Mouse (Mus musculus) urinary bladder, postnatal 36 days (tissue): ENCODE measurements at regions not wholly inside any gene's neighbourhood (a gene's known extent, or its start where the extent isn't known, plus 50 kb on each side); places are given as distances from the start of the nearest gene placed in this dataset.
A peak's percentile ranks its signal among the peaks of the same experiment; 100 is the strongest.

Source experiments
- DNase-seq, 2 experiments: peaks; one replicate each; pipeline ENCODE4 v3.0.0; 2022; ENCODE audit warnings: low spot score in 2 of 2, mixed read lengths in 1 of 2

DNA sequence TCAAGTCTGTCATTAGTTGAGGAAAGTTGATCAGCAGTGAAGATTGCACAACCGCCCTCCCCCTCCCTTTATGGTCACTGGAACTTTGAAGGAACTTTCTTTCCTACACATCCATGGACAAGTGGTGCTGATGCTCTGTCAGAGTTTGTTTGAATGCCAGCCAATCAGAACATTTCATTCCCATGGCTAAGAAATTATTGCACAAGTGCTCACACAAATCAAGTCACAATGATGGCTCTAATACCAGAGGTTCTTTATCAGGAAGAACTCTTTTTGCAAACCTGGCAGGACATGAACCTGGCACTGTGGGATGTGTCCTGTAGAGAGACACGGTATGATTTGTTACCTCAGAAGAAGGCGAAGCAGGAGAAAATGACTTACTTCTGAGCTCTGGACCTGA is 54.3 kb upstream of the Spry2 start:
- peak in 1 of 2 experiments; percentile 42 for DNase-seq

DNA sequence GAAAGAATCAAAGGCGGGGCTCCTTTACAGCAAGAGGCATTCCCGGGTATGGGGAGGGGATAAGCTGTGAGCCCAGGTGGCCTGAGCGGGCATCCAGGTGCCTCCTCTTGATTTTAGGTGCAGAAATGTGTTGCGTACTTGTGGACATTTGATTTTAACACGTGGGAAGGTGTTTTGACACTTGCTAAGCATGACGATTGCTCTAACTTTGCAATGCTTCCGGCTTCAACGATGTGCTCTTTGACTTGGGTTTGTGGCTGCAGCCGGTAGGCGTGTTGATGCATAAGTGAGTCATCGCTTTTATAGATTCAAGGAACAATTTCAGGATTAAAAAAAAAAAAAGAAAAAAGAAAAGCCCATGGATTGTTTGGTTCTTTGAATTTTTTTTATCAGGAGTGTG is 58.5 kb upstream of the Spry2 start:
- no peak for DNase-seq

DNA sequence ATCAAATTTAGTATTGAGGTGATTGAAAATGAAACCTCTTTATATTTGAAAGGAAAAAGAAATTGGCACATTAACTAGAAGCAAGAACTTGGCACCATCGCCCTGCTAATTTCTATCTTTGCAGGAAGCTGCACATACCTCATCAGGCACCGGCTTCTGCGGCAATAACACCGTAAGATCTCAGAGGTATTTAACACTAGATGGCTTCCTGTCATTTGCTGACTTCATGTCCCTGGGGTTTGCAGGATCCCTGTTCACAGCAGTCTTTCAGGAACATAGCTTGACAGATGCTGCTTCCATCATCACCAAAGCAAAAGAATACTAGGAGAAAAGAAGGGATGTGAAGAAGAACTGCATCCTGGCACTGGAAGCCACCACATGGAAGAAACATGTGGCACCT is 60.2 kb upstream of the Spry2 start:
- no peak for DNase-seq

DNA sequence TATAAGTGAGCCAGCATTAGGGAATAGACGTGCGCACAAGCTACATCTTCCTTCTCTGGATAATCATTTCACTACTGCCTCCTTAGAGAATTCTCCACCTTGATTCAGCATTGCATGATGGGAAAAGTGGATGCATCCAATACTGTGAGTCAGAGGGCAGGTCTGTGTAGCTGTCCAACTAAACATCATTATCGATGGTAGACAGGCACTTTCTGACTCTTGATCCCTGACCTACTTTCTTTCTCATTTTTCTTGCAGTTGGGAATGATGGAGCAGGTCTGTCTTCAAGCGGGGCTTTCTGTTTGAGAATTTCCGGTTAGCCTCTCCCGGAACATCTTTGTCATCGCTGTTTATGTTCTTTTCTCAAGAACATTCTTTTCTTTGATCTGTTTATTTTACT is 61.4 kb upstream of the Spry2 start:
- peak in 1 of 2 experiments; percentile 3 for DNase-seq

DNA sequence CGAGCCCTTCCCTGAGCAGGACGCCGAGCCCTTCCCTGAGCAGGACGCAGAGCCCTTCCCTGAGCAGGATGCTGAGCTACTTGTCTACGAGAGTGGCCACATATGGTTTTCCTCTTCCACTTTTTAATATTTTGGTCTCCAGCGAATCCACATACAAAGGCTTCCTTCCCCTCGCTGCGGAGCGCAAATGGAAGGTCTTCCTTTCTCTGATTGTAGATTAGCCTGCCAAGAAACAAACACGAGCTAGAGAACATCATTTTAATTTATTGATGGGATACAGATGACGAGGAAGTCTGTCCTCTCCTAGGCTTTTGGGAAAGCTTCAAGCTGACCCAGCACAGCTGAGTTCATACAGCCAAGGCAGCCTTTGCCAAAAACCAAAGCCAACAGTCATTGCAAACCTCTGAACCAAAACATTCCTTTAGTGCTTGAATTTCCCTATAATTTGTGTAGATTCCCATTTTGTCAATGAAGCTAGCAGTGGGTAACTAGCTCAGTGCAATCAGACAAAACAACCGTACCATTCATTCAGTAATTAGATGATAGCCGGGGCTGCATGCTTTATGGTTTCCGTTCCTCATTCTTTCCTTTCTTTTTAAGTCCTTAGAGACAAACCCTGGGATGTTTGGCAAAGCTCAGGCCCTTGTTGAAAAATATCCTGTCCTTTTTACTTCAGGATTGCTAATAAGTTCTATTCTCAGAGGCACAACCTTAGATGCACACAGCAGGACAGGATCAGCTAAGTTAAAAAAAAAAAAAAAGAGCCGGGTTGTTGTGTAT is 83.1 kb upstream of the Spry2 start:
- DNase-seq, result peak in 1 of 2 experiments; percentile 38

DNA sequence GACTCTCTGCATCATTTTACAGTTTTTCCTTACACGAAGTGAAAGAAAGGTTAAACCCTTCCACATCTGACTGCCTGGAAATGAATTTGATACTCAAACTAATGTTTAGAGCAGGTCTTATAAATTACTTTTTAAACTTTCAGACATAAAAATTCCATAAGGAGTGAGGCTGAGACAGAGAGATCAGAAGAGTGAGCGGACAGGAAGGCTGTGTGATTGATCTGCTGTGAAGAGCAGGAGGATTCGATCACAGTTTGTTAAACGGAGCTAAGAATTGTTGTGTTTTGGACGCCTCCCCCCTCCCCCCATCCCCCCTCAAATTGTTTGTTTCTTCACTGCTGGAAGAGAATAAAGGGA is 83.7 kb upstream of the Spry2 start:
- no peak for DNase-seq

DNA sequence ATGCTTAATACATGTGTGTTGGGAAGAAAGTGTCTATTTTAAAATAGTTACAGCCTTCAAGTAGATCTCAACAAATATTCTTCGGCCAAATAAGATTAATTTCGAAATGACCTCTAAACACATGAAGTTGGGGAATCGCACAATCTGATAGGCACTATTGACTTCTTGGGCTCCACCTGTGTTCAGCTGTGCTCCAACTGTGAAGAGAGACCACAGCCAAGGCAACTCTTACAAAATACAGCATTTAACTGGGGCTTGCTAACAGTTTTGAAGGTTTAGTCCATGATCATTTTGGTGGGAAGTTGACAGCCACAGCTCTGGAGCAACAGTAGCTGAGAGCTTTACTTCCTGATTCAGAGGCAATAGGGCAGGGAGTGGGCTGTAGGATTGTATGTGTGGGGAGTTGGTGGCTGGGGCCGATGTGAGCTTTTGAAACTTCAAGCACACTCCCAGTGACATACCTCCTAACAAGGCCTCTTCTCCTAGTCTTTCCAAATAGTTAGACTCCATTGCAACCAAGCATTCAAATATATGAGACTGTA is 90.8 kb upstream of the Spry2 start:
- DNase-seq, result no peak

DNA sequence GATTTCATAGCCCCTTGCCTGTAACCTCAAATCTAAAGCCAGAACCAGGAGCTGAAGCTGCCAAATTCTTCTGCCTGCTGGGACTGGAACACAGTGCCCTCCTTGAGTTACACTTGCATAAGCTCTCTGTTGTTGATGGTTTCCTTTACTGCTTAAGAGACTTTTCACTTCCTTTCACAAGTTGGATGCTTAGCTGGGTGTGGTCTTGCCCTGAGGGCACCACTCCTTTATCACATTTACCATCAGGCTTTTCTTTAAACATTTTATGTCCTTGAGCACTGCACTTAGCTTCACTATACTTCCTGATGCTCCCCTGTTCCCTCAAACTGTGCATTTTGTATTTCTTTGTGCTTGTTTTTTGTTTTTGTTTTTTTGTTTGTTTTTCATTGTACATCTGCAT is 92.1 kb upstream of the Spry2 start:
- no peak for DNase-seq

DNA sequence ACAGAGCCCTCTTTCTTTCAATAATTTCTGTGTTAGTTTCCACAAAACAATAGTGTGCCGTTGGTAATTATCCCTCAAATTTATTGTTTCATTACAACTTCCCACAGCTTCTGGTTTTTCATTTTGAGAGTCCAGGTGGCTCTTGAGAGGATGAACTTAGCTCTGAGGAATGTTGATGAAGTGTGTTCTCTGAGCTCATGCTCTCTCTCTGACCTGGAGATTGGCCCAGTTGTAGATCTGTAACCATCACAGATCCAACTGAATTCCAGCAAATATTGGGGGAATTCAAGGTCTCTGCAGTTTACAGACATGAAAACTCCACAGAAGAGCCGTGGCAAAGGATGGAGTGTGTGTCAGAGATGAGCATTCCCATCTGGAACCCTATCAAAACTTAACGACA is 96.5 kb upstream of the Spry2 start:
- no peak for DNase-seq

DNA sequence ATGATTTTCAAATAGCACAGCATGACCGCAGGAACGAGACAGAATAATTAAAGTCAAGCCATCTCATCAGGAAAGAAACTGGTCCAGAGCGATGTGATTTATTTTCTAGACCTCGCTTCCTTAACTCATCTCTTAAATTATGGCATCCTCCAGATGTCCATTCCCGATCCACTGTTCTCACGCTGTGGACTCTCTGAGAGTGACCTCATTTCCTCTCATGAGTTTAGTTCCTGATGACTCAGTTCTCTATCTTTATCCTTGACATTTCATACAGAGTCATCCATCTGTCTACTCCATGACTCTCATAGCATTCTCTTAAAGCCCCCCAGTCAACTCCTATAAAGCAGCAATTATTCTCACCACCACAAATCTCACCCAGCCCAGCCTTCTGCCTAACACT is 103.2 kb upstream of the Spry2 start:
- DNase-seq, result no peak

DNA sequence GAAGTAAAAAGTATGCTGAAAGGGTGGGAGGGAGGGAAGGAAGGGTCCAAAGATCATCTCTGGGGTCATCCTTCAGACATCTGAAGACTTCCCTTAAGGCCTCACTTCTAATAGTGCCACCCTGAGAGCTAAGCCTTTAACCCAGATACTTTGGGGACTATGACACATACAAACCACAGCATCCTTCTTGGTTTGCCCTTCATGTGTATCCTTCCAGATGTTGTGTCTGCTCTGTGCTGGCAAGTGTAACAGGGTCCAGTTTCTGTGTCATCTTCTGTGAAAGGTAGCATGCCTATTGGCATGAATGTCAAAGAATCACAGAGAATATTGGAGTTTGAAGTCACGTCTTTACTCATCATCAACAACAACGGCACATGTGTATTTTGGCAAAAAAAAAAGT is 98.2 kb upstream of the Trim52 start:
- DNase-seq, result no peak

DNA sequence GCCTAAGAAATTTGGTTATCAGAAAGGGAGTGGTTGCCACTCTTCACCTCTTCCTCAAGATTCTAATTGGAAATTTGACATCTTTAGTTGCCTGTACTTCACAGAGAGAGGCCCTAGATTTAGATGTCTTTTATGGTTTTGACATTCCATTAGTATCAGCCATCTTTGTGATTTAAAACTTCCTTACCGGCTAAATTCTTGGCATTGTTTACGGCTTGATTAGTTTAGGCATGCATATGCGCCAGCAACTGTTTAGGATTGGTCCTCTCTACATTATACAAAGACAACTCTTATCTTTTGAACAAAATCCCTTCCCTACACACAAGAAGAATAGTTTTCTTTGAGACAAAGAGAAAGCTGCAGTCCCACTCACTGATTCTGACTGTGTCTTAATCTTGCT is 97.0 kb upstream of the Trim52 start:
- DNase-seq, result no peak

DNA sequence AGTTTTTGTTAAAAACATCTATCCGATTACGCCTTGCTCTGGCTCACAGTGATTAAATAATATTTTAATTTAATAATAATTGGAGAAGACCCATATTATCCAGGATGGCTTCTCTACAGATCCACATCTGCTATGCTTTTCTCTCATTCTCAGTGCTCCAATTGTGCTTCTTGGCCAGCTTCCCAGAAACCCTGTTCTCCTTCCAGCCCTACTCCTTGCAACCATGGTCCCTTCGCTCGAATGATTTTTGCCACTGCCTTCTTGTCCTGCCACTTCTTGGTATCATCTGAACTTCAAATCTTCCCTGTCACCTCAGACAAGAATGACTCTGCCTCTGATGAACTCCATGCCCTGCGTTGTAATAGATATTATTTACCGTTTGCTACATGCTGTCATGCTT is 95.0 kb upstream of the Trim52 start:
- DNase-seq, result no peak

DNA sequence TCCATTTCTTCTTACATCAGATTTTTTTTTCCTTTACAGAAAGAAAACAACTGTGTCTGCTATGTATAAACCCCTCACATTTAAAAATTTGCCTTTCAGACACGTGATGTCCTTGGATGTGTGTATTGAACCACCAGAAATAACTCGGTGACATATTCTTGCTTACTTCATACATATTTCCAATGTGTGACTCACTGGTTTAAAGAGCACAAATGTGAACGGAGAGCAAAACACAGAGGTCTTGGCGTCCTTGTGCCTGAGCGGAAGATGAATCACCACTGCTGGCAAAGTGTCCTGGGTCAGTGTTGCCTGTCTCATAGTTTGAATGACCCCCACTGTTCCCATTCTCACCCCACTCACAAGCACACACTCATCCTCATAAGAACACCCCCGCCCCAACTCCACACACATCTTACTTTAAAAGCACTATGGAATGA is 94.0 kb upstream of the Trim52 start:
- peak; percentile 26 to 39 for DNase-seq

DNA sequence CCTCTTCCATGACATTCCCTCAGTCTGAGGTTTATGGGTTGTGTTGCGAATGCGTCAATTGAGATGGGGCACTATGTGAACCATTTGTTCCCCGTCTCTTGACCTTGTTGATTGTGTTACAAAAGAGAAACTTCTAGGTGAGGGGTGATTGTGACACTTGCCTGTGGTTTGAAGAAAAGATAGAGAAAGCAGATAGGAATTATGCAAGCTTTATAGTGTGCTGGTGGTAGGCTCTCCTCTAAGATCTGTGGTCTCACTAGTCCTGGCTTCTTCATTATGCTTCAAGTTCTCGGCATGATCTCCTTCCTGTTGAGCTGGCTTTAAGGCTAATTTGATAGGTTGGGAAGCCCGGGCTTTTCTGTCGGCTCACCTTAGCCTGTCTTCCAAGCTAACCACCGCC is 83.2 kb upstream of the Trim52 start:
- DNase-seq, result no peak

DNA sequence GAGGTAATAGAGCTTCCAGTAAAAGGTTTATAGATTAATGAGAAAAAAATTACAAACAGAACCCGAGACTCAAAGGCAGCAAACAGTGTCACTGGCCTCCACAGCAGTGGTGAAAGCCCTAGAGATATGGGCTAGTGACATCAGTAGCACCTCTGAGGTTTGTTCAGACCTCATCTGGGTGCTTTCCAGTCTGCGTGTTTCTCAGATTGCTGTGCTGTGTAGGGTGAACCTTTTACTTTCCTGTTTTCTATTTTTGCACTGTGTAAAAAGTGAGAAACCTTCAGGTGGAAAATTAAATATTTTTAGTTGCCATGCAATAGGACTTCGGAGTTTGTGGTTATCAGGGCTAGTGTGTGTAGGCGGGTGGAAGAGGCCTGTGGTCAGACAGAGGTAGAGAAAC is 79.2 kb upstream of the Trim52 start:
- no peak for DNase-seq

DNA sequence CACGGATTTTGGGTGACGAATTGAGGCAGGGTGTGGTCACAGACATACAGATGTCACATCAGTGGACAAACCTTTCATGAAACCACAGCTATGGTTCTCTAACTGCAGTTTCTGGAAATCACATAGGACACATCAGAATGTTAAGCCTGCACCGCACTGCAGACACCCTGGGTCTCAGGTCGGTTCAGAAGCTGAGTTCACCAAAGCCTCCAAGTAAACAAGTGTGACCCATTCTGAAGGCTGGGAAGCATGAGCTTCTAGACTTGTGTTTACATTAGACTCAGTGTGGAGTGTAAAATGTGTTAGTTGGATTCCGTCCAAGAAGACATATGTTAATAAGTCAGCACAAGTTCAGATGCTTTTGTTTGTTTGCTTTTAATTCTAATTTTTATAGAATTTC is 78.3 kb upstream of the Trim52 start:
- no peak for DNase-seq

DNA sequence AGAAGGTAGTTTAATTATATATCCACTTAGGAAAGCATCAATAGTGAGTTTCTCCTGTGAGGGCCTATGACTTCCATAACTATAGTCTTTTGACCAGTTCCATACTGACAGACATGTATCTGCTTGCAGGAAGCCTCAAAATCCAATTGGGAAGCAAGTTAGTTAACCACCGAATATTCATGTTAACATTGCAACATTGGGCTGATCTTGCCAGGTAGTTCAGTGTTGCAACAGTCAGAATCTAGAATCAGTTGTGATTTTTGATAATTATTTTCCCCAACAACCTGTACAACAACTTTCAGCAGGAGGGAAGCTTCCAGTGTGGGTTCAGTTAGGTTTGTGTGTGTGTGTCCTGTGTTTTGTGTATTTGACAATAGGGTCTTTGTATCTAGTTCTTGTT is 74.9 kb upstream of the Trim52 start:
- DNase-seq, result no peak

DNA sequence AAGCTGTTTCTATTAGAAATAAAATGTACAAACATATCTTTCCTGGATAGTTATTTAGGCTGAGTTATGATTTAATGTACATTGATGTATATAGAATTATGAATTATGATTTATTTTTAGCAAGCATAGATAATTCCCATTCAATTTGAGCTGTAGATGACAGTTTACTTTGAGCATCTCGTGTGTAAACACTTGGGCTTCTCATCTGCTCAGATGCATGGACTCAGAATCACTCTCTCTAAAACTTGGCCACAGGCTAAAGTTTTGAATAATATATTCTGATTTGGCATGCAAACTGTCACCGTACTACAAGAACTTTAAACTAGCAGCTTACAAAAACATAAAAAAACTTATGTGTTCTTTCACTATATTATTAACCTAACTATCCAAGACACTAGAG is 72.2 kb upstream of the Trim52 start:
- no peak for DNase-seq

DNA sequence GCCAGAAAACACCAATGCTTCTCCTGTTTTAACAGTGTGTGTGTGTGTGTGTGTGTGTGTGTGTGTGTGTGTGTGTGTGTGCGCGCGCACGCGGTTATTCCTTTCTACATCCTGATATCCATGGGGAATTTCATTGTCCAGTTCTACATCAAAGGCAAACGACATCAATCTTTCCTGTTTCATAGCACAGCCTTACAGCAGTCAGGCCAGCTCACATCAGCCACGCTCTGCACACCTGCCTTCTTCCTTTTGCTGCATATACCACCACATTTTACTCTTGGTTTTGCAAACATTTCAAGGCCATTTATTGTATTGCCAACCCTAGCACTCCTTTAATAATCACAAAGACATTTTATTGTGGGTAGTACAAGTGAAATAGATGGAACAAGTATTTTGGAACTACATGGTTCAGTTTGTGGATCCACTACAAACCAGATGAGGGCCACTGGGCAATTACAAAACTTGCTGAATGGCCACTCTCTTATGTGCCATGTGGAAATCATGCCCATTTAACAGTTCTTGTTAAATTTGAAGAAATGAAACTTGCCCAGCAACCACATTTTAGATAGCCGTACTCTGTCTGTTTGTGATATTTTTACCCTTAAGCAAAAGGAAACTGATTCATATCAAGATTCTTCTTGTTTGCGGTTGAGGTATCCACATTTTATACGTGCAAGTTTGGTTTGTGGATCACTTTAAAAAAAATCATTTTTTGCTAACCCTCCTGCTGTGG is 70.9 kb upstream of the Trim52 start:
- DNase-seq, result no peak

DNA sequence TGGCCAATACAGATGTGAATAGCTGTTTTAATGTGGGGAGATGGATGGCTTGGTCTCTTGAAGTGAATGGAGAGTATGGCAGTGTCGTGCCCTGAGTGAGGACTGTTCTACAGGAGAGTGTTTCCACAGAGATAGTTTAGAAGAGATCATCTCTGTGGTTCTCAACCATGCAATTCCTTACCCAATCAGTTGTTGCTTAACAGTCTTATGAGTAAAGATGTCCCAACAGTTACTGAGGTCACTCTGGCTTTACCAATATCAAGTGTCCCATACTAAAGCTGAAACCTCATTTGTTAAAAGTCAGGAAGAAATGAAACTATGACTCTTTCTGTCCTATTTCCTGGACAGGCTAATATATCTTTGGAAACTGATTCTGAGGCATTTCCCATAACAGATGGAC is 61.7 kb upstream of the Trim52 start:
- DNase-seq, result no peak

DNA sequence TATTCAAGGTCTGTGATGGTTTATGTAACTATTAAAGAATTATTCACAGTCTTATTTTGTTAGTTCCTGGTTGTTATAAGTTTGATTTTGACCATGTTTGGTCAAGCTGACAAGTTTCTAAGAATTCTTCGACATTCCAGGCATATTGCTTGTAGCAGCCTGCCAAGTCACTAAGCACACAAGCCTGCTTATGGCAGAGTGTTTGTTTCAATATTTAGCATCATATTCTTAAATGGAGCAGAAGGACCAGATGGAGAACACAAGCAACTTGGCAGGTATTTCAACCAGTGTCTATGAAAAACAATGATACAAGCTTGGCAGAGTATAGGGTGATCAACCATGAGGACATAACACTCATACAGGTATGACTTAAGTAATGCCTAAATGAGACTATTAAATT is 55.8 kb upstream of the Trim52 start:
- DNase-seq, result no peak
